Mouse (Mus musculus) R1 (cell line): ENCODE results near the gene Mmab.

Experiments used
- DNase-seq: peaks from one replicate; pipeline ENCODE4 v3.0.0-alpha.2; 2018; ENCODE audit warnings: low read depth, low spot score

Gene Mmab

DNA sequence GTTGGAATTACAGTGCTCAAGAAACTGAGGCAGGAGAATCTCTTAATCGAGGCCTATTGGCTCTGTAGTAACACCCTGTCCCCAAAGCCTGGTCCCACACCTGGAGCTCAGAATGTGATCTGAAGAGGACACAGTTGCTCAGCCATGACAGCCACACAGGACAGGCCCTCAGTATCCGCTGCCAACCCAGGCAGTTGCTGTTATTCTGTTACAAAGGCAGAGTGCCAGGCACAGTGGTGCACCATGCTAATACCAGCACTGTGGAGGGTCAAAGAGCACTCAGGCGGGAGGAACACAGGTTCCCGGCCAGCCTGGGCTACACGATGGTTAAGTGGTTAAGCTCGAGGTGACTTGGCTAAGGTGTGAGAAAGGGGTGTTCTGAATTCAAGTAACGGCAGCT is 14.1 kb downstream of the Mmab start:
- no peak for DNase-seq

DNA sequence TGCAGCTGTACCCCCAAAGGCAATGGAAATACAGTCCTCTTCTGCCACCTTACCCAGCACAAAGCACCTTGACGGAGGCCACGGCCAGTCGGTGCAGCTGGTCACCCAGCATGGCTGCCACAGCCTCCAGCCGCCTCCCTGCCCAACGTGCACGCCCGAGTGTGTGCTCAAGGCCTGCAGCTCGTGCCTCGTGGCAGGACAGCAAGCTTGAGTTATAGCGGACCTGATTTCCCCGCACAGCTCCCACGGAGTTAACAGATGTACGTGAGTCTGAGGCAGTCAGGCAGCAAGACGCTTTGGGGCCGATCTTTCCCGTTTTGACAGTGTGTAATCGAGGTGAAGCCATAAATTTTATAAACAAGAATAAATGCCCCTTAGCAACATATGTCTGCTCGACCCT is 15.2 kb downstream of the Mmab start:
- no peak for DNase-seq

DNA sequence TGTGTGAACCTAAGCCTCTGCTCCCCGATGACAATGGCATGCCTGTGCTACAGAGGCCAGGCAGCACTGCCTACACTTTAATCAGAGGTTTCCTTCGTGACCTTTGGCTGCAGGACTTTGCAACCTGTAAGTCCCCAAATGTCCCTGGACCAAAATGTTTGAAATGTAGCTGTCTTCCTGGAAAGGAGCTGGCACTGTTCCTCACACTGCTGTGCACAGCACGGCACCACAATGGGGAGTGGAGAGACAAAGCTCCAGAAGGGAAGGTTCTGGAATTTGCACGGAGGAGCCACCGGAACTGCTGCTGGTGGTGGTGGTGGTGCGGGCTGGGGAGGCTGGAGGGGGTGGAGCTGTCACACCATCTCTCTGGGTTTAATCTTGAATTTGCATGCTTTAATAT is 17.1 kb downstream of the Mmab start:
- no peak for DNase-seq

DNA sequence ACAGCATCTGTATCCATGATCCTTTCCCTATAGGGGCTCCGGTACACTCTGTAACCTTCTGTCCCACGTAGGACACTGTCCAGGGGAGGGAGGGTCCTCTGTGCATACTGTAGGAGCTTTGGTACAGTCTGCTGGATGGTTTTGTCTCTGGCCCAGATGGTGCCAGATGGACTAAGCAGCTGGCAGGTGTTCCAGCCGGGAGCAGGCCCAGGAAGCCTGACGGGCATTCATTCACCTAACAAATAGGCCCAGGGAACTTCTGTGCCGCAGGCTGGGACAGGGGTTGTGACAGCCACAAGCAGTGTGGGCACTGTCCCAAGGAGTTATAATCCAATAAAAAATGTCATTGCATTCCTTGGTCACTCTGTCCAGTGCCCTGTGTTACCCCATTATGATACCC is 19.9 kb downstream of the Mmab start:
- DNase-seq, result no peak

DNA sequence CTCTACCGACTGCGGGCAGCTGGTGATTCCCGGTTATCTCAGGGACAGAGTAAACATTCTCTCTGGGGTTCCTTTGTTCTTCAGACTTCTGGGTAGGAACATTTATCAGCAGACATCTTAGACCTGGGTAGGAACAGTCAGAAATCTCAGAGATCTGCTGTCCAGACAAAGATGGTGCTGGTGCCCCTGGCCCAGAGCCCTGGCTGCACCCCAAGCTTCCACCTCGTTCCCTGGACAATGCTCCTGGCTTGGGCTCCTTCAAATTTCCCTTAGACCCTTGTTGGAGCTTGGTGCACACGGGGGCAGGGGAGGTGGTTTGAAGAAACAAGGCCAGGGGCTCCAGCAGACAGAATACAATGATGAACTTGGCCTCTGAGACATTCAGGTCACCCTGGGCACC is 21.3 kb downstream of the Mmab start:
- DNase-seq, result no peak

DNA sequence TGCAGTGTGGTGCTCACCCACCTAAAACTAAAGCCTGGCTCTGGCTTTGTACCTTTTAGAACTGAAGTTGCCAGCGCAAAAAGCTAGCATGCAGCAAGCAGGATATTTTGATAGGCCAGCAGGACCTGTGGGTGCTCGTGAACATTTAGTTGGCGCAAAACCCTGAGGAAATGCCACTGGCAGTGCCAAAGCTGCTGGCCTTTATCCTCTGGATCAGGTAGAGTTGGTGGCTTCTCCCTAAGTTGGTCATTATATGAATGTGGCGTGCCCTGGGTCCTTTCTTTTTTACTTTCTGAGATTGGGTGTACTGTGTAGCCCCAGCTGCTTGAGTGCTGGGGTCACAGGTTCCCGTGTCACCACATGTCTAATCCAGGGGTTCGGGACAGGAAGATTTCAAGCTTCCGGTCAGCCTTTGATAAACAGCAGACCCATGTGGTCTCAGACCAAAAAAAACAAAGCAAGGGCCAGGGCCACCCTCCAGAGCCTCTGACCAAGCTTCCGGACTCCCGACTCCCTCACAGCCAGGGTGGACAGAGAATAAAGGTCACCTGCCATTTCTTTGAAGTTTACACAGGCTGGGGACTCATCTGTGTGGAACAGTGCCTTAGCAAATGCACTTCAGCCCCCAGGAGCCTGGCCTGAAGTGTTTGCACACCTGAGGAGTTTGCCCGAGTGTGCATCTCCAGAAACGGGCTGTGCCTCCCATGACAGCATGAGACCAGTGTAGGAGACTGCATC is 22.1 kb downstream of the Mmab start:
- DNase-seq, result no peak

DNA sequence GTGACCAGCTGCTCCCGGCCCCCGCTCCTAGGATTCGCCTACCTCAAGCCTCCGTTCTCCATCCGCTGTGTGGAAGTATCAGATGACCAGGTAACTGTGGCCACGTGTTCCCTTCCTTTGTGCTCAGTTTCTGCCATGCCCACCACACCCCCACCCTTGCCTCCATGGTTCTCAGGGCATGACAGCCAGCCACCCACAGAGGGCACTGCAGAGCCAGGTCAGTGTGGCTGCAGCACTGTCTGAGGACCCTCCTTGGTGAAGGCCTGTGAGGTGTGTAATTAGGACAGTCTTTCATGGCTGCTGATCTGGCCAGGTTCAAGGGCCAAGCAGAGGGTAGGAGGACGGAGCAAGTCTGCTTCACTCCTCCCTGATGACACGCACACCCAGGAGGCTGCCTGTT is 25.3 kb downstream of the Mmab start:
- peak; percentile 25 for DNase-seq

GRCm38 (mm10) chr5:114416855-114417254 is 27.0 kb downstream of the Mmab start:
- DNase-seq, result no peak

- DNase-seq, result no peak
Observed at GRCm38 (mm10) chr5:114415606-114416005, 28.3 kb downstream of the Mmab start.

GRCm38 (mm10) chr5:114413067-114413735 is 30.7 kb downstream of the Mmab start:
- no peak for DNase-seq

- peak; percentile 41 for DNase-seq
Observed at GRCm38 (mm10) chr5:114412361-114412998, 31.4 kb downstream of the Mmab start.

- DNase-seq, result no peak
Observed at GRCm38 (mm10) chr5:114410429-114410828, 33.4 kb downstream of the Mmab start.

- no peak for DNase-seq
Observed at GRCm38 (mm10) chr5:114408846-114409245, 35.0 kb downstream of the Mmab start.

DNA sequence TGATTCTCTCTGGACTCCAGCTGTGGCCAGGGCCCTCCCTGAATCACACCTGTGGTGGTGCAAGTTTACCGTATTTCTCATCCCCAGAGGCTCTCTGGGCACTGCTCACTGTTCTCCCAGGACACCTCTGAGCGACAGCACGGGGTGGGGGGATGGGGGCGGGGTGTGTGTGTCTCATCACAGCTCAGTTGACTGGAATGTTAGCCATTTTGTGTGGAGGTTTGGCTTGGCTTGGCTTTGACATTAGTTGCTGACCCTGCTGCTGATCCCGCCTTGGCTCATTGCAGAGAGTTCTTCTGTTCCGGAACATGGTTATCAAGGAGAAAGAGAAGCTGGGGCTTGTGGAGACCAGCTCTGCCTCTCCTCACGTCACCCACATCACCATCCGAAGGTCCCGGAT is 36.0 kb downstream of the Mmab start:
- no peak for DNase-seq

GRCm38 (mm10) chr5:114407269-114407668 is 36.6 kb downstream of the Mmab start:
- DNase-seq, result no peak

GRCm38 (mm10) chr5:114406592-114406991 is 37.3 kb downstream of the Mmab start:
- DNase-seq, result no peak

DNA sequence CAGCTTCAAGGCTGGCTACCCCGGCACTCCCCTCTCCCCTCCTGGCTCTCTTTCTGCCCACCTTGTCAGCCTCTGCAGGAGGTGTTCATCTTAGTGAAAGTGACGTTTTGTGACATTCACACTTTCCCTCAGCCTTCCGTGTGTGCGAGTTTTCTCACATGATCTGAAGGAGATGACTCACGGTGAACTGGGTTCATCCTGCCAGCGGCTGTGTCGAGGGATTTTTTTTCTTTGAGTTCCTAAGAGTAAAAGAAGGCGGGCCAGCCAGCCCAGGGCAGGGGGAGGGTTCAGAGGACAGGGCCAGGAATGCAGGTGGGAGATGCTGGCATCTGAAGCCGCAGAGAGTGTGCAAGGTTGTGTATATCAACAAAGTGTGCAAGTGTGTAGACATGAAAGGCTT is 50.7 kb downstream of the Mmab start:
- DNase-seq, result no peak

DNA sequence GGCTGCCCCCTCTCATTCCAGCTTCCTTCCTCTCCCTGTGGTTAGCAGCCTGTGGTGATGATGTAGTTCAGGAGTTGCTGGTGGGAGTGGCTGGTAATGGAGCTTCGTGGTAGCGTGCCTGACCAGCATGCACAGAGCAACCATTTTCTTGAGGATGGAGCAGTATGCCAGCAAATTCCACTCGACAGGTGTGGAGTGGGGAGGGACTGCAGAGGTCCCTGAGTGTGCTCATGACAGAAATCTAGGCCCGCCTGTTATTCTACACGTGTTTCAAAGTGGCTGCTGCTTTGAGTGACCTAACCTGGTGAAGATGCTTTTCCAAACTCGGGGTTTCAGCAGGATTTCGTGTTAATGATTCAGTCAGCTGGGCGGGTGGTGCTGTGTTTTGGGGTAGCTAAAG is 59.4 kb downstream of the Mmab start:
- DNase-seq, result no peak

DNA sequence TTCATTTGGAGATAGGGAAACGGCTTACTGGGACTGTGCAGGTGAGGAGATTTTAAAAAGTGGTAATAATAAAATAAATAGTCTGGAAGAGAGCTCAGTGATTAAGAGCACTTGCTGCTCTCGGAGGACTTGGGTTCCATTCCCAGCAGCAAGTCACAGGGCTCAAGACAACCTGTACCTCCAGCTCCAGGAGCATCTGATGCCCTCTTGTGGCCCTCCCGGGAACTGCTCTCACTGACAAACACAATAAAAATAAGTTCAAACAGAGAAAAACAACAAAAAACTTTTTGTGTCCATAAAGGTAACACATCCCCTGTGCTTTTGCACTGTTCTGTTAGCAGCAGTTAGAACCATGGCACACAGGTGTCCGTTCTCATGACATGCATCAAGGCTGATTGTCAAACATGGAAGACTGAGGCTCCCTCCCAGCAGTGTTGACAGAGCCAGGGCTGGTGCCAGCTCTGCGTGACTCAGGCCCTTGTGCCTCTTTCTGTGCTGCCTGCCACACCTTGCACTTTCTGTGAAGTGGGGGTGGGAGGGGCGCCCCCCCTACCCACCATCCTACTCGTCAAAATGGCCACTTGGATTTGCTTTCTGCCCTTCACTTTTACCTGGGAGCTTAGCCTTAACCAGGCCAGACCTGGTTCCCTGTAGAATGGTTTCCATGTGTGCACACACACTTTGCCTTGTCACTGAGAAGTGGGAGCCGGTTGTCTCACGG is 60.5 kb downstream of the Mmab start:
- peak; percentile 74 for DNase-seq
